Mouse (Mus musculus) heart, postnatal 4 days (tissue): ENCODE data around the gene Spata33. TPM values are rescaled to one million over a fixed set of nuclear protein-coding genes. Genes with fewer than 3 reads are reported as not detected.
"Not testable (repeated sequence)": the region's sequence is repeated elsewhere in the genome, so short reads cannot be mapped to it uniquely, and the experiment has no call there.

Source experiments
- DNase-seq: peaks from one replicate; pipeline ENCODE4 v3.0.0; 2021
- total RNA-seq, 2 experiments: library from RNA; stranded (reverse); gene quantifications; 2 replicates each; pipeline ENCODE4 v1.2.3; 2021

Gene Spata33
- total RNA-seq, result 10 to 100 TPM; 20.9 to 22.2 TPM

DNA sequence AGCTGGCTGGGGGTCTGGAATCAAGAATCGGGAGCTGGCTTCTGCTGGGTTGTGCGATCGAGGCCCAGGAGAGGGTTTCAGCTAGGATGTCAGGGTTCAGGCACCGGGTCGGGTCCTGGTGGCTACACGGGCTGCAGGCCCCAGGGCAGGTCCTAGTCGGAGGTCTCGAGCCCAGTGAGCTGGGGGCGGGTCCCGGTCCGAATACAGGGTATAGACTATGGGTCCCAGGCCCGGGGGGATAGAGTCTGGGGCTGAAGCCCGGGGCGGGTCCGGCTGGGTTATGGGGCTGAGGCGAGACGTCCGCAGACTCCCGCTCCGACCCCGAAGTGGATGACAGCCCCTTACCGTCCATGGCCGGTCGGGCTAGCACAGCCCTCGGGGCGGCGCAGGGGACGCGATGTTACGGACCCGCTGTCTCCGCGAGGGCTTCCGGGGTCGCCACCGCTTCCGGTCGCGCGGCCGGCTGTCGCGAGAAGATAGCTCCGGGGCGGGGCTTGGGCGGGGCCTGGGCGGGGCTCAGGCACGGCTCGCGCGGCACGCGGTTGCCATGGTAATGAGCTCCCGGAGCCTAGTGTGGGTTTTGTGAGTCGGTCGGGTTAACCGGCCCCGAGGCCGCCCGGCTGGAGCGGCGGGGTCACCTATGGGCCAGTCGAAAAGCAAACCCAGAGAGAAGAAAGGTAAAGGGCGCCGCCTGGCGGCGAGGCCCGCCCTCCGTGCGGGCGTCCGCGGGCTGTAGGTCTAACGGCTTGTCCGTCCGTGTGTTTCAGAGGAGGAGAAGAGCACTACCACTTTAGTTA, at the start of gene Spata33, which contains the start of gene Chmp1a:
Gene Spata33, plus strand, starts transcription at position 512 of the 797 bp plus-strand sequence.
Gene Chmp1a, minus strand, starts transcription at position 443 of the 797 bp plus-strand sequence.
- peak; percentile 91 for DNase-seq

DNA sequence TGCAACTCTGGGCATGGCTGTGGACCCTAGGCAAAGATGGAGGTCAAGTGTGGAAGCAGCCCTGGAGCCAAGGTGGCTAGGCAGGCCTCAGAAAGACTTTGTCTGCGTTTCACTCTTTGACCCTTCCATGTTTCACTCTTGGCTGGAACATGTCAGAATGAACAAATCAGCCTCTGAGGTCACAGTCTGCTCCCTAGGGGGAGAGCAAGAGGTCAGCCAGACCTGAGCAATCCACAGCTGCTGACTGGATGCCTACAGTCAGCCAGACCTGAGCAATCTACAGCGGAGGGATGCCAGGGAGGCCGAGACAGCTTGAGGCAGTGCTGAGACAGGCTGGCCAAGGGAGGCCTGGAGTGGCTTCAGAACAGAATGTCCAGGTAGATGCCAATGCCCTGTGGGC, 31.2 kb upstream of the Spata33 start:
- peak; percentile 50 for DNase-seq

DNA sequence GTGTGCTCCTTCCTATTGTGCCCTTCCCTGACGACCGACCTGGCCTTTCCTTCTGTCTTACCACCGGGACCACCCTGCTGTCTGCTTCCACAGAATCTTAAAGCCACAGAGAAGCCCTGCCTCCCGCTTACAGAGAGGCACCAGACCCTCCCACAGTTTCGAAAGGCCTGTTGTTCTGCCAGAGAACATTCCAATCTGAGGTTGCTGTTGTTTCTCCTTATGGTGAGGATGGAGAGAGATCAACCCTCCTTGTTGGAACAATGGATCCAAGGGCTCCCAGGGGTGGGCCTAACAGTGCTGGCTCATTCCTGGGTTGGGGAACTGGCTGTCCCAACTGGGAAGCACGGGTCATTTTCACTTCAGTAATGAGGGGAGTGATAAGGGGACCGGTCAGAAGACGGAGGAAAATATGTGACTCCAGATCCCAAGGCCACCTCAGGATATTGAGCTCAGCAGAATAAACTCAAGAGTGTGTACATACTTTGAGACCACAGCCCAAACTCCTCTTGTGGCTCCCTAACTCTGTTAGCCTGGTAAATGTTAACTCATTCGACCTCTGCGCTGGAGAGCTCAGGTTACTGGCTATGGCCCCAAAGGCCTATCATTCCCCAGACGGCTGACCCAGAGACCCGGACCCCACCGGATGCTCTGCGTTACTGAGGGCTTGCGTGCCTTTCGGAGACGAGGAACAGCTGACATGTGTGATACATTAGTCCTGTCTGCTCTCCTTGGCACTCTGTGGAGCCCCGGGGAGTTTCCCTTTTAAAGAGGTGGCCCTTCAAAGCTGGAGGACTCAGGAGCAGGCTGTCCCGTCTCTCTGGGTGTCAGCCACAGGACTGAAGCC, 26.8 kb upstream of the Spata33 start, which contains the start of gene Dpep1:
Gene Dpep1, plus strand, starts transcription at position 677 of the 844 bp plus-strand sequence.
- peak; percentile 57 for DNase-seq

DNA sequence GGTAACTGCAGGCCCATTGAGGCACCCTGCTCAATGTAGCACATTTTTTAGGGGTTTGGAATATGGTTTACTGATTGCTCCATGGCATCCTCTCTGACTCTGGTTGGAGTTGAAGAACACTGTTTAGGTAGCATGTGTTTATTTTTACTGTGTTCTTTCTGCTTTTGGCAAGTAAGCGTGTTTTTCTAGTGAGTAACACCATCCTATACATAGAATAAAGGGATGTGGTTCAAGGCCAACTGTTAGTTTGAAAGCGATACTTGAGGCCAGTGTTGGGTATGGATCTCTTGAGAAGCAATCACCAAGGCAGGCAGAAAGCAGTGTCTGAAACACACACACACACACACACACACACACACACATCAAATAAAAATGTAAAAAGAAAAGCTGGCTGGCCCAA, 24.6 kb upstream of the Spata33 start:
- no peak for DNase-seq

DNA sequence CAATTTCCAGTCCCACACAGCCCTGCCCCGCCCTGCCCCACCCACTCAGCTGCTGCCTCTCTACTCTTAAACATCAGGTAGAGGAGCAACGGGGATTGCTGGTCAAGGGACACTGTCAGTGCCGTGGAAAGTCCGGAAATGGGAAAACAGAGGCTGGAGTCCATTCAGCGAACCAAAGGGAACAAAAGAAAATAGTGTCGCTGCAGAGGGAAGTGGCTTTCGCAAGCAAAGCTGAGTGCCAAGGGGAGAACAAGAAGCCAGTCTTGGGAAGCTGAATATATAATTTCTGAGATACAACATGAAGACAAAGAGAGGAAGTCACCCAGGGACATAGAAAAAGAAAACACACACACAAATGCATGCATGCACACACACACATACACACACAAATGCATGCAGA, 23.8 kb upstream of the Spata33 start:
- no peak for DNase-seq

DNA sequence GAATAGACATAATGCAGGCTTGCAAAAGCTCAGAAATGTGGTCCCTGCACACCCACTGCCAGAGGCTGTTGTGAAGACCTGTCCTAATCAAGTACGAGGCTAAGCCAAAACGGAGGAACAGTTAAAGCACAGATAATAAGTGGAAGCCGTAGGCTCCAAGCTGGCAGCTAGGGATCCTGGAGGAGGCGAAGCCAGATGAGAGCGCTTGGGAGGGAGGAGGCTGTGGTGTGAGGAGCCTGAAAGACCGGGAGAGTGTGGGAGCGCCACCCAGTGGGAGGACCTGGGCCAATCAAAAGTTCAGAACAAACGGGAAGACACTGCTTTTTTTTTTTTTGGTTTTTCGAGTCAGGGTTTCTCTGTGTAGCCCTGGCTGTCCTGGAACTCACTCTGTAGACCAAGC, 22.0 kb upstream of the Spata33 start:
- DNase-seq, result peak; percentile 87

DNA sequence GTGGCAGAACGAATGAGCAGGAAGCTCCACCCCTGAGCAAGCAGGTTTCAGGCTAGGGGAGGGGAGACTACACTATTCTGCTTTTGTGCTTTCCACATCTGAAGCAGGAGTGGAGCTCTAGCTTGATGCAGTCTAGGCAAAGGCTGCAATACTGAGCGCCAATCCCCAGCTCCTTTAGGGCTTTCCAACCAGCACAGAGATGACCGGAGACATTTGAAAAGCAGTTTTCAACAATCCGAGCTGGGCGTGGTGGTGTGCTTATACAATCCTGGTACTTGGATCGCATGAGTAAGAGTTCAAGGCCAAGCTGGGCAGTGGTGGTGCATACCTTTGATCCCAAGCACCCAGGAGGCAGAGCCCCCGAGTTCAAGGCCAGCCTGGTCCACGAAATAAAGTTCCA, 20.7 kb upstream of the Spata33 start:
- no peak for DNase-seq

DNA sequence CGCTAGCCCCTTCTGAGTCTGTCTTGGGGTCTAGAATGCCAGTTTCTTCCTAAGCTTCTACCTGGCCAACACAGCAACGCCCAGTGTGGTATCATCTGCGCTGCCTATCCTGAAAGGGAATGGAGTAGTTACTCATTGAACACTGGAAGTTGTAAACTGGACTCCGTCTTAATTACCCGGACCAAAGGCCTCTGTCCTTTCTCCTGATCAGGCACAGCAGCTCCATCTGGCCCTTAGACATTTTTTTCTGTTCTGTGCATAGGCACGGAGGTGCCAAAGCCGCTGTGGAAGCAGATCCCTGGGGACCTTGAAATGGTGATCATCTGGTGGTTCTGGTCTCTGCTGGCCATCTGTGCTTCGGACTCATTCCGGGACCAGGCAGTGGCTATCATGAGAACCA, 18.9 kb upstream of the Spata33 start:
- DNase-seq, result no peak

DNA sequence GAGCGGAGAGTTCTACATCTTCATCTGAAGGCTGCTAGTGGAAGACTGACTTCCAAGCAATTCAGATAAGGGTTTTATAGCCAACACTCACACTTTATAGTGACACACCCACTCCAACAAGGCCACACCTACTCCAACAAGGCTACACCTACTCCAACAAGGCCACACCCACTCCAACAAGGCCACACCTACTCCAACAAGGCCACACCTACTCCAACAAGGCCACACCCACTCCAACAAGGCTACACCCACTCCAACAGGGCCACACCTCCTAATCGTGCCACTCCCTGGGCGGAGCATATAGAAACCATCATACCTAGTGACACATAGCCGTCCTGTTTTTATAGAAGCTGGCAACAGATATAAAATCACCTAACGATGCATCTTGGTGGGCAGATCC, 15.6 kb upstream of the Spata33 start:
- not testable (repeated sequence) for DNase-seq

DNA sequence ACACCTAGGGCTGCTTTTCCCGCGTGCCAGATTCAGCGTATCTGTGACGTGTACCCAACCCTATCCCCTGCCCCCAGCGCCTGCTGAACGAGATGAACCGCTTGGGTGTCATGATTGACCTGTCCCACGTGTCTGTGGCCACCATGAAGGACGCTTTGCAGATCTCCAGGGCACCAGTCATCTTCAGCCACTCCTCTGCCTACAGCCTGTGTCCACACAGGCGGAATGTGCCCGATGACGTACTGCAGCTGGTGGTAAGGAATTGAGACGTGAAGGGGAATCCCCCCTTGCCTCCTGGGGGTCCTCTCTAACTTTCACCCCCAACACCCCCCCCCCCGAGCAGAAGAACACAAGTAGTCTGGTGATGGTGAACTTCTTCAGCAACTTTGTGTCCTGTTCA, 12.8 kb upstream of the Spata33 start:
- no peak for DNase-seq

DNA sequence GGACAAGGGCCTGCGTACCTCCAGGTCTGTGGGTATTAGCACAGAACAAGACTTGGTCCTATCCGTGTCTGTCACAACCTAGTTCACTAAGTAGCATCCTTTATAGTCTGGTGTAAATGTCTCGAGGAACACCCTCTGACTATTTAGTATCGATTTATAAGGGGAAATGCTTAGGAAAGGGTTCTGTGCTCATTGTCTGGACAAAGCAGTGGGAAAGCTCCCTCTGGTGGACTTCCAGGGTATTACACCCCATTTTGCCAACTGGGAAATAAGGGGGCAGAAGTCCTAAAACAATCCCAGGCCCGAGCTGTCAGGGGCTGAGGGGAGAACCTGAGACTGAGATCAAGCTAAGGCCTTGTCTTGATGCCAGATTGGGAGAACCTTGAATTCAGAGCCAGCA, 10.3 kb upstream of the Spata33 start:
- peak; percentile 88 for DNase-seq

DNA sequence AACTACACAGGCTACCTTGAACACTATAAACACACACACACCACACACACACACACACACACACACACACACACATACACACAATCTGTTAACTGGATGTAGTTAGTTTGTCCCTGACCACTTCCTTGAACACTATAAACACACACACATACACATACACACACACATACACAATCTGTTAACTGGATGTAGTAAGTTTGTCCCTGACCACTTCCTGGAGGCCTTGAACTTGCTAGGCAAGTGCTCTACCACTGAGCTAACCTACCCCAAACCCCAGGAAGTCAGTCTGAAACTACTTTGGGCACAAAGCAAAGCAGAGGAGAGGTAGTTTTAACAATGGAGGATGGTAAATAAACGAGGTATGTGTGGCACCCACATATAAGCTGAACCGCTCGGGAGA, 9.1 kb upstream of the Spata33 start:
- DNase-seq, result no peak

DNA sequence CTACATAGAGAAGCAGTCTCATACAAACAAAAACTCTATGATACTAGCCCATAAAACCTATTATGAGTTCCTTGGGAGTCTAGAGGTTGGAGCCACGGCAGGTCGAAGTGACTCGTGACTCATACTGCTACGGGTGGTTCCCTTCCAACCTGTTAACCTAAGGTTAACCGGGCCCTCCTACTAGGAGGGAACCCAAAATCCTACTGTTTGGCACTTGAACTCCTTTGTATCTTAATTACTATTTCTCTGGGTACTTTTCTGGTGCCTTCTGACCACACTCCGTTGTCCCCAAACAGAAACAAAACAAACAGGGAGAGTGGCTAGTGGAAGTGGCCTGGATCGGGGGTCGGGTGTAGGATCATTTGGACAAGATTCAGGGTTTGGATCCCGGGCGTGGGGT, 756 bp upstream of the Spata33 start:
- DNase-seq, result no peak

DNA sequence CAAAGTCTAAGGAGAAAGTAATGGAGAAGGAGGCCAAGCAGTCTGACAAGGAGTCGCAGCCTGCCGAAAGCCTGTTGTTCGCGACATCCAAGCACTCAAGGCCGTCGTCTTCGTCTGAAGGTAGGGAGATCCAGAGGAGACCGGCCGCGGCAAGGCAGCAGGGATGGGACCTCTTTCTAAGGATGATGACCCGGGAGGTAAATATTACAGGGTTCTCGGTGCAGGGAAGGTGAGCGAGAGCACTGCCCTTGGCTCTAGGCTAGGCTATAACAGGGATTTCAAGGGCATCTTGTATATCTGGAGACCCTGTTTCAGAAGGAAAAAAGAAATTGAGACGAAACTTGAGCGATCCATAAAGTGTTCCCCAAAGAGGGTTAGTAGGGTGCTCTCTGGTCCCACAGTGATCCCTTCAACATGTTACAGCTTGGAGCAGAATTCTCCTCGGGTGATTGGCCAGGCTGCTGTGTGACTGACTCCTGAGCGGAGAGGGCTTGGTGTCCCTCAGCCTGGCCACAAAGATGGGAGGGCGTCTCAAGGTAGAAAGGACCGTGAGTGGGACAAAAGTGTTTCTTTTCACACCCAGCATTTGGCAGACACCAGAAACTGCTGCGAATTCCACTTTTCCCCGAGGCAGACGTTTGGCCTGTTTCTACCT, 613 bp downstream of the Spata33 start:
- no peak for DNase-seq

DNA sequence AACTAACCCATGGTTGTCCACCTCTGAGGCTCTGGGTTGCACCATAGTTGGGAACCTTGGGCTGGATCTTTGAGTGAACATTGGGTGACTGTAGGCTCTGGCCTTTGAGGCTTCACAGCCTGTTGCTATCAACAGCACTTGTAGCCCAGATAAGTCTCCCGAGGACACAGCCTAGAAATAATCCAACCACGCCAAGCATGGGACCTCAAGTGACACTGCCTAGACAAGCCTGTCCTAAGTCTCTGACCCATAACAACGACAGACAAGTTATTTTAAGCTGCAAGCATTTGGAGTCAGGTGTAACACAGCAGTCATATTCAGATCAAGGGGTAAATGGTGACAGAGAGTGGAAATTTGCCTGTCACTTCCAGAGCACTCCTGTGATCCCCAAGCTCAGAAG, 2.8 kb downstream of the Spata33 start:
- peak; percentile 48 for DNase-seq

DNA sequence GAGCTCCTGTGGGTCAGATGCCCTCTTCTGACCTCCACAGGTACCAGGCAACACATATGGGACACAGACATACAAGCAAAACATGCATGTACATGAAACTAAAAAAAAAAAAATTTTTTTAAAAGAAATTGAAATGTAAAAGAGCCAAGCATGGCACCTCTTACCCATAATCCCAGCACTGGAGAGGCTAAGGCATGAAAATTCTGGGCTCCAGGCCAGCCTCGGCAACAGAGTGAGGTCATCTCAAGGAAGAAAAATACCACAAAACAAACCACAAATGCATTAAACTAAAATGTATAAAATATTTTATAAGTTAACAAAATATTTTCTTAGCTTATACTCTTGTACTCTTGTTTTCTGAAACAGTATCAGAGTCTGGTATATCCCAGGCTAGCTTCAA, 8.3 kb downstream of the Spata33 start:
- no peak for DNase-seq

DNA sequence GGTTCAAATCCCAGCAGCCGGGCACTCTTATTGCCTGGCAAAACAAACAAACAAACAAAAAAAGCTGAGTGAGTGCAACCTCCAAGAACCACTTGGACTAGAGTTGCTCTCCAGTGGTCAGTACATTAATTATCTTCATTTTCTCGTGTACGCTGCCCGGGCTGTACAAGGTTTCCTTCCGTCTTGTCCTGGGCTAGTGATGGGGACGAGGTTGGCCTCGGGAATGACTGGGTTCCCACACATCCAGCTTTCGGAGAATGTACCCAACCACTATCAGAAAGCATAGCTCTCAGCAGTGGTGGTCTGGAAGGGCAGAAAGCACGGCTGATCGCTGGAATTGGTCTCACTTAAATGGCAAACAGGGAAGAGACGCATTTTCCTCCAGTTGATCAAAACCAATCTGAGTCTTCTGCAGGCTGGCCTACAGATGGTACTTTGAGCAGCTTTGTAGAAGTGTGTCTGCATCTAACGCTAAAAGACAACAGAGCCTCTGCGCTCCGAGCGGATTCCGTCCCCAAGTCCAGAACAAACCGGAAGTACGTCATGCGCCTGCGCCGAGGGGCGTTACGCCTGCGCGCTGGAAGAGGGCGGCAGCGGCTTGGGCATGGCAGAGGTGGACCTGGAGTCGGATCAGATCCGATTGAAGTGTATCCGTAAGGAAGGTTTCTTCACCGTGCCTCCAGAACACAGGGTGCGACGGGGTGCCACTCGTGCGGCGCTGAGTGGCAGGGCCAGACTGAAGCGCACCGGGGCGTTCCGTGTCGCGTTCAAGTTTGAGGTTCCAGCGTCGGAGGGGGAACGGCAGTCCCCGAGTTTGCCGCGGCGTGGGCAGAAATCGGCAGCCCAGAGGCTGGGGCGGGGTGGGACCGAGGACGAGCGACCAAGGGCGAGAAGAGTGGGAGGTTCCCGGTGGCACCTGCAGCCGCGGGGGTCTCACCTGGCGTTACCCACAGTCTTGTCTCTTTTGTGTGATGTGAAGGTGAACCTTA, 11.9 kb downstream of the Spata33 start, which contains the start of gene Cdk10:
Gene Cdk10, plus strand, starts transcription at position 565 of the 989 bp plus-strand sequence.
- DNase-seq, result peak; percentile 94

DNA sequence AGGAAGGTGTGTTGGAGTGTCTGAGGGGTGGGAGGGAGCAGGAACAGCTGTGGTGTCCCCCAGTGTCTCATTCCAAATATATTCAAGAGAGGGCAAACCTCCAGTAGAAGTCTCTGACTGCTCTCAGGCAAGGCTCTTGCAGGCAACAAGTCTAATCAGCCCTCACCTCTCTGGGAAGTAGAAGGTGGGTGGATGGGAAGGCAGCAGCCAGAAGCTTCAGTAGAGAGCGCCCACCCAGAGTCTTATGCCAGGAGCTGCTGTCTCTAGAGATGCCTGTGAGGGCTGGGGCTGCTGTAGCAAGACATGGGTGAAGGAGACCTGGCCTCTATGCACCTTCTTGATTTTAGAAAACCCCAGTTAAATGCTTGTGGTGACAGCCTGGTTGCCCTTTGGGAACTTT, 15.8 kb downstream of the Spata33 start:
- DNase-seq, result no peak

DNA sequence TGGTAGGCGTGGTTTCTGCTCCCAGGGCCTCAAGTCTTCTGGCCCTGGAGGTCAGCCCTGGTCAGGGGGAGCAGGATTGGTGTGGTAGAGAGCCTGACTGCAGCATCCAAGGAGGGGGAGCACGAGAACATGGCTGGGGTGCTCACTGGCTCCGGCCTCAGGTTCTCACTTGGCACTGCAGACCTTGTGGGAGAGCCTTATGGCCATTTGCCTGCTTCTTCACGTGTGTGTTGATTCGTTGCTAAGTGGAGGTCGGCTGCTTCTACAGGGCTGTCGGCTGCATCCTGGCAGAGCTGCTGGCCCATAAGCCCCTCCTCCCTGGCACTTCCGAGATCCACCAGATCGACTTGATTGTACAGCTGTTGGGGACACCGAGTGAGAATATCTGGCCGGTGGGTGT, 17.7 kb downstream of the Spata33 start:
- not testable (repeated sequence) for DNase-seq

DNA sequence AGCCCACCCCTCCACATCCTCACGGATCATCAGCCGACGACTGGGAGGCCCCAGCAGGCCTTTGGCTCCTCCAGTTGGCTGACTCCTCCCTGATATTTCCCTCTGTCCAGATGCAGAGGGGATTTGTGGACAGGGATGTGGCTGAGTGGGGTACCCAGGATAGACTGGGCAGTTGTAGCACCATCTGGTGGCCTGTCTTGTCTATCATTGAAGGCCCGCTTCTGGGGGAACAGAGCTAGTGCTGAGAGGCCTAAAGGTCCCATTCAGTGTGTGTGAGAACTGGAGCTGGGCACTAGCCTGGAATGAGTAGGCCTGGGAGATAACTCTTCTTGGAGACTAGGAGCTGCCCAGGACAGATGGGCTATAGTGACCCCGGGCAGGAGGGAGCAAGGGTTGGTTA, 19.1 kb downstream of the Spata33 start:
- DNase-seq, result peak; percentile 47

DNA sequence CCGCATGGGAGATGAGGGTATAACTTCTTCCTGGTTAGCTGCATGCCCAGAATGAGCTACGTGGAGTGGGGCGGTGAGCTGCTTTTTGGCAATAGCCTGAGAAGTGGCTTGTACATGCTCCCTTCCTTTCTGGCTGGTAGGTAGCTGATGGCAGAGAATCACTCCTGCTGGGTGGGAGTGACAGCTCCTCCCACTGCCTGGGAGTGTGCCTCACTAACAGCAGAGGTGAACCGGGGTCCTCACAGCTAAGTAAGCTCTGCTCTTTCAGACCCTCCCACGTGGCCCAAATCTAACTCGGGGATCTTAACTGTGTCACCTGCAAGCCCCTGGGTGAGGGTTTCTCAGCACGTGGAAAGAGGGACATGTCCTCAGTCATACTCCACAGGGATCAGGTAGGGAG, 19.9 kb downstream of the Spata33 start:
- no peak for DNase-seq

DNA sequence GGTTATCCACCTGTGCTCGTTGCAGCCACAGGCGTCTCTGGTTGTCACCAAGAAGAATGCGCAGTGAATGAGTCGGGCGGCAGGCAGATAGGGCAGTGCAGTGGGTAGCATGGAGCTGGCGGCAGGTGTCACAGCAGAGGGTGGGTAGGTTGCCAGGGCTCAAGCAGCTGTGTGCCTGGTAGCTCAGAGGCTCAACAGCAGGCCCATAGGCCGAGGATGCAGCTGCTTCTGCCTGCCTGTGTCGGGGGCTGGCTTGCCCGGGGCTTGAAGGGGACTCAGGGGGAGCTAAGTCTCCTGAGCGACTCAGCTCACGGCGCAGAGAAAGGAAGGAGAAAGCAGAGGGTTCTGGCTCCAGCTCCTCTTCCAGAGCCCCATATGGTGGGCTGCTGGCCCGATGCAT, 20.7 kb downstream of the Spata33 start:
- no peak for DNase-seq
